Mouse (Mus musculus) megakaryocyte, embryonic 14.5 days (primary cell): ENCODE results near the gene Hoxd11. TPM values are rescaled to one million over a fixed set of nuclear protein-coding genes. Genes with fewer than 3 reads are reported as not detected.
A peak's percentile ranks its signal among the peaks of the same experiment; 100 is the strongest.

Experiments used
- H3K27me3 ChIP-seq: replicated peaks from 2 replicates; pipeline ENCODE3; 2012; ENCODE audit warnings: inconsistent platforms
- H3K36me3 ChIP-seq: replicated peaks from 2 replicates; pipeline ENCODE3; 2012; ENCODE audit warnings: low read length, inconsistent platforms, mixed read lengths
- H3K4me1 ChIP-seq: 2 replicates; pipeline ENCODE4 v1.6.1; 2012; ENCODE audit warnings: inconsistent platforms
- H3K4me3 ChIP-seq: replicated peaks from 2 replicates; pipeline ENCODE3; 2012; ENCODE audit warnings: moderate library complexity, mild to moderate bottlenecking, inconsistent platforms
- H3K9me3 ChIP-seq: 2 replicates; pipeline ENCODE4 v1.6.1; 2012; ENCODE audit warnings: inconsistent platforms
- FLI1 ChIP-seq: IDR thresholded peaks from 2 replicates; pipeline ENCODE4 v1.6.1; 2012; ENCODE audit warnings: low read length, inconsistent platforms, mixed read lengths
- GATA1 ChIP-seq: IDR thresholded peaks from 3 replicates; pipeline ENCODE4 v1.6.1; 2012; ENCODE audit warnings: mixed read lengths, low read length, inconsistent platforms, borderline replicate concordance
- polyA plus RNA-seq: library from polyadenylated mRNA; stranded (reverse); fragments of >175 nt; gene quantifications from 2 replicates; pipeline ENCODE4 v1.2.3, GENCODE M21; 2012; ENCODE audit warnings: low replicate concordance; ENCODE audit not compliant: insufficient read depth

Hoxd11 gene
- polyA plus RNA-seq, 1 experiment: not detected

- peak overlapping the region; percentile 65 for H3K4me3 ChIP-seq
- no peaks in the 10 kb centered on the region for H3K36me3 ChIP-seq
- H3K27me3 ChIP-seq: peaks cover 95% of the 10 kb centered on the region
- H3K9me3 ChIP-seq: no peaks in the 10 kb centered on the region
- peaks cover 25% of the 10 kb centered on the region for H3K4me1 ChIP-seq
- TF ChIP-seq FLI1 (no peak), GATA1 (no peak)
These were observed 22.8 kb downstream of the Hoxd11 start for GRCm38 (mm10) chr2:74701949-74702819.

- Histone ChIP-seq H3K9me3 (no peaks in the 10 kb centered on the region), H3K4me1 (peaks cover 22% of the 10 kb centered on the region), H3K4me3 (no peak overlapping the region), H3K36me3 (no peaks in the 10 kb centered on the region), H3K27me3 (peaks cover 95% of the 10 kb centered on the region)
- TF ChIP-seq GATA1: no peak
- no peak for TF ChIP-seq FLI1
These were observed 23.5 kb downstream of the Hoxd11 start for GRCm38 (mm10) chr2:74702820-74703219.

- H3K4me3 ChIP-seq: no peak overlapping the region
- H3K4me1 ChIP-seq: peaks cover 17% of the 10 kb centered on the region
- no peak for TF ChIP-seq GATA1
- TF ChIP-seq FLI1: no peak
- no peaks in the 10 kb centered on the region for H3K36me3 ChIP-seq
- H3K9me3 ChIP-seq: no peaks in the 10 kb centered on the region
- H3K27me3 ChIP-seq: peaks cover 95% of the 10 kb centered on the region
These were observed 24.0 kb downstream of the Hoxd11 start for GRCm38 (mm10) chr2:74703317-74703716.

- Histone ChIP-seq H3K27me3 (peaks cover 95% of the 10 kb centered on the region), H3K36me3 (no peaks in the 10 kb centered on the region), H3K4me1 (peaks cover 15% of the 10 kb centered on the region), H3K4me3 (no peak overlapping the region), H3K9me3 (no peaks in the 10 kb centered on the region)
- TF ChIP-seq FLI1: no peak
These were observed 24.5 kb downstream of the Hoxd11 start for GRCm38 (mm10) chr2:74703720-74704392.

GRCm38 (mm10) chr2:74704393-74704998, 25.1 kb downstream of the Hoxd11 start, which contains the start of gene Hoxd8:
Gene Hoxd8, plus strand, starts transcription at chr2:74704615.
- H3K27me3 ChIP-seq: peaks cover 95% of the 10 kb centered on the region

GRCm38 (mm10) chr2:74704999-74705466, 25.7 kb downstream of the Hoxd11 start:
- TF ChIP-seq GATA1: no peak
- no peak for TF ChIP-seq FLI1
- peaks cover 15% of the 10 kb centered on the region for H3K4me1 ChIP-seq
- H3K36me3 ChIP-seq: no peaks in the 10 kb centered on the region
- H3K27me3 ChIP-seq: peaks cover 95% of the 10 kb centered on the region
- H3K9me3 ChIP-seq: no peaks in the 10 kb centered on the region
- H3K4me3 ChIP-seq: peak overlapping the region; percentile 88

More at GRCm38 (mm10) chr2:74704393-74704998, 25.1 kb downstream of the Hoxd11 start, which contains the start of gene Hoxd8:
- Histone ChIP-seq H3K4me3 (peak within 1 kb of the TSS; percentile 88), H3K4me1 (peaks cover 15% of the 10 kb centered on the region), H3K9me3 (no peaks in the 10 kb centered on the region), H3K36me3 (no peaks in the 10 kb centered on the region)
- TF ChIP-seq GATA1: no peak
- TF ChIP-seq FLI1: no peak

GRCm38 (mm10) chr2:74705467-74706089, 26.2 kb downstream of the Hoxd11 start:
- no peak for TF ChIP-seq GATA1
- H3K4me1 ChIP-seq: peaks cover 15% of the 10 kb centered on the region
- no peaks in the 10 kb centered on the region for H3K9me3 ChIP-seq
- H3K27me3 ChIP-seq: peaks cover 95% of the 10 kb centered on the region
- H3K4me3 ChIP-seq: peak overlapping the region; percentile 88
- H3K36me3 ChIP-seq: no peaks in the 10 kb centered on the region

GRCm38 (mm10) chr2:74706393-74706960, 27.1 kb downstream of the Hoxd11 start:
- peaks cover 93% of the 10 kb centered on the region for H3K27me3 ChIP-seq
- H3K4me3 ChIP-seq: no peak overlapping the region
- TF ChIP-seq FLI1 (no peak), GATA1 (no peak)
- no peaks in the 10 kb centered on the region for H3K9me3 ChIP-seq
- peaks cover 18% of the 10 kb centered on the region for H3K4me1 ChIP-seq
- H3K36me3 ChIP-seq: no peaks in the 10 kb centered on the region

- no peak overlapping the region for H3K4me3 ChIP-seq
- peaks cover 27% of the 10 kb centered on the region for H3K4me1 ChIP-seq
- H3K27me3 ChIP-seq: peaks cover 96% of the 10 kb centered on the region
- H3K36me3 ChIP-seq: no peaks in the 10 kb centered on the region
- no peaks in the 10 kb centered on the region for H3K9me3 ChIP-seq
- no peak for TF ChIP-seq GATA1
- no peak for TF ChIP-seq FLI1
These were observed 28.2 kb downstream of the Hoxd11 start for GRCm38 (mm10) chr2:74707599-74707998.
